Mouse (Mus musculus) G1E (cell line): ENCODE results near the gene Vmn2r19. TPM values are rescaled to one million over a fixed set of nuclear protein-coding genes. Genes with fewer than 3 reads are reported as not detected.
A peak's percentile ranks its signal among the peaks of the same experiment; 100 is the strongest.
"Not testable (repeated sequence)": the region's sequence is repeated elsewhere in the genome, so short reads cannot be mapped to it uniquely, and the experiment has no call there.

ENCODE experiments used
- ATAC-seq: 2 replicates; pipeline ENCODE4 v1.8.0; 2016; ENCODE audit warnings: mild to moderate bottlenecking; ENCODE audit not compliant: insufficient number of reproducible peaks, poor library complexity, low FRiP score, severe bottlenecking; ENCODE audit errors: extremely low read depth
- DNase-seq: peaks from one replicate; pipeline ENCODE4 v3.0.0; 2012; ENCODE audit warnings: low spot score
- H3K27me3 ChIP-seq: 2 replicates; pipeline ENCODE4 v1.6.1; 2012; ENCODE audit warnings: mild to moderate bottlenecking, low read length, inconsistent platforms; ENCODE audit not compliant: insufficient read depth
- H3K36me3 ChIP-seq: replicated peaks from 2 replicates; pipeline ENCODE3; 2012; ENCODE audit warnings: mild to moderate bottlenecking, inconsistent platforms
- H3K4me1 ChIP-seq: 2 replicates; pipeline ENCODE4 v1.6.1; 2012; ENCODE audit warnings: low read depth, low read length, inconsistent platforms, mixed read lengths; ENCODE audit not compliant: insufficient read depth
- H3K4me3 ChIP-seq: 2 replicates; pipeline ENCODE4 v1.5.1; 2012; ENCODE audit warnings: low read depth, mild to moderate bottlenecking, inconsistent platforms, low read length, moderate library complexity, mixed read lengths
- H3K9me3 ChIP-seq: replicated peaks from 2 replicates; pipeline ENCODE4 v1.6.1; 2012; ENCODE audit warnings: inconsistent platforms
- CTCF ChIP-seq: IDR thresholded peaks from 2 replicates; pipeline ENCODE4 v1.5.1; 2012; ENCODE audit warnings: low read depth, low read length, inconsistent platforms, mixed read lengths
- GATA1 ChIP-seq: IDR thresholded peaks from 2 replicates; pipeline ENCODE4 v1.6.1; 2012; ENCODE audit warnings: borderline replicate concordance, low read length, inconsistent platforms, mixed read lengths
- GATA2 ChIP-seq: IDR thresholded peaks from 2 replicates; pipeline ENCODE4 v1.6.1; 2012; ENCODE audit warnings: low read depth, low read length, inconsistent platforms, borderline replicate concordance
- POLR2AphosphoS5 ChIP-seq: IDR thresholded peaks from 2 replicates; pipeline ENCODE4 v1.6.1; 2012; ENCODE audit warnings: low read depth, low read length, inconsistent platforms; ENCODE audit not compliant: insufficient replicate concordance
- TAL1 ChIP-seq: conservative IDR thresholded peaks from 2 replicates; pipeline ENCODE4 v1.6.1; 2012; ENCODE audit warnings: low read depth, low read length, inconsistent platforms, mixed read lengths
- polyA plus RNA-seq: library from polyadenylated mRNA; stranded (reverse); fragments of >175 nt; gene quantifications from 2 replicates; pipeline ENCODE4 v1.2.3, GENCODE M21; 2012
- total RNA-seq, 2 experiments: library from RNA; stranded (forward) in 1 of 2; stranded (reverse) in 1 of 2; fragments of 200-1000 nt in 1 of 2; fragments of >200 nt in 1 of 2; fragmentation: Nextera tagmentation in 1 of 2; gene quantifications; 2 replicates each; pipeline ENCODE4 v1.2.3; 2014 to 2017

Vmn2r19 gene
- total and polyA plus RNA-seq, 3 experiments: not detected

DNA sequence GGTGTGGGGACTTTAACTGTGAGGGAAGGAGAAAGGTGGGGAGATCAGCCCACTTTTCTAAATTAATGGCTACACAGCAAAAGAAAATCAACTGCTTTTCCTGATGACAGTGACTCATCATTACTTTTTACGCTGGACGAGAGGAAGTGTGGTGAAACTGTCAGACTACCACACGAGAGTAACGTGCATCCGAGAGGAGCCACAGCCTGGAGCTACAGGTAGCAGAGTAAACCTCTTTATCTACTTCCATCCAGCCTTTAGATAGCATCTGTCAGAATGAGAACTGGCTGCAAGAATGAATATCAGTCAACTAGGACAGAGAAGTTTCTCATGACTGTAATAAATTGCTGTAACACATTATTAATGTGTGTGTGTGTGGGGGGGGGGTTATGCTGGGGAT, 41.2 kb upstream of the Vmn2r19 start:
- H3K4me3 ChIP-seq: peak overlapping the region; percentile 45
- peaks cover 53% of the 10 kb centered on the region for H3K4me1 ChIP-seq
- peak; percentile 30 for DNase-seq
- H3K27me3 ChIP-seq: no peaks in the 10 kb centered on the region
- H3K36me3 ChIP-seq: peaks cover 16% of the 10 kb centered on the region
- no peaks in the 10 kb centered on the region for H3K9me3 ChIP-seq
- no peak for TF ChIP-seq GATA1
- TF ChIP-seq TAL1: peak; percentile 53; the same call in 1 of the 2 replicates
- peak; percentile 95 for ATAC-seq

- no peak for ATAC-seq
- TF ChIP-seq CTCF: no peak
- no peak for TF ChIP-seq GATA2
- no peak for TF ChIP-seq POLR2AphosphoS5
- TF ChIP-seq TAL1: no peak
- no peak for TF ChIP-seq GATA1
- H3K36me3 ChIP-seq: peaks cover 2% of the 10 kb centered on the region
- no peak for DNase-seq
- no peaks in the 10 kb centered on the region; the same call in 1 of the 2 replicates for H3K4me1 ChIP-seq
- H3K27me3 ChIP-seq: no peaks in the 10 kb centered on the region
- no peak overlapping the region for H3K4me3 ChIP-seq
- H3K9me3 ChIP-seq: no peaks in the 10 kb centered on the region
Measured at GRCm38 (mm10) chr6:123279443-123279842, 28.7 kb upstream of the Vmn2r19 start.

DNA sequence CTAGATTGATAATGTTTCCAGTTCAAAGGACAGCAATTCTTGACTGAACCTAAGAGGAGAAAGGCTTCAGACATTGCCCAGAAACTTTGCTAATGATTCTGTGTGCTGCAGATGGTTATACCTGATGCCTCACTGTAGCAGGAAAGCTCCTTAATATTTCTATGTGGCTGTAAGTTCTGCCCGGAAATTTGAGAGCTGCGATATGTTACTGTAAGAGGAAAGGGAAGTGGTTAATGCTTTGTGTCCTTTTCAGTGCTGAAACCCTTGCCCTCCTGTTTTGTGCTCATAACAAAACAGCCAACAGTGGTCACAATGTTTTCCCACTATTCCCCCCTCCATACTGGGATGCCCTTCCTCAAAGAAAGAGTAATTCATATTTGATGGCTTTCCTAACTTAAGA, 21.8 kb upstream of the Vmn2r19 start:
- H3K4me3 ChIP-seq: no peak overlapping the region
- DNase-seq (no peak), ATAC-seq (no peak)
- H3K36me3 ChIP-seq: peaks cover 4% of the 10 kb centered on the region
- no peaks in the 10 kb centered on the region for H3K27me3 ChIP-seq
- no peaks in the 10 kb centered on the region for H3K9me3 ChIP-seq
- TF ChIP-seq POLR2AphosphoS5: no peak
- TF ChIP-seq GATA1: no peak
- no peak for TF ChIP-seq CTCF
- no peak for TF ChIP-seq TAL1
- peaks cover 41% of the 10 kb centered on the region for H3K4me1 ChIP-seq

DNA sequence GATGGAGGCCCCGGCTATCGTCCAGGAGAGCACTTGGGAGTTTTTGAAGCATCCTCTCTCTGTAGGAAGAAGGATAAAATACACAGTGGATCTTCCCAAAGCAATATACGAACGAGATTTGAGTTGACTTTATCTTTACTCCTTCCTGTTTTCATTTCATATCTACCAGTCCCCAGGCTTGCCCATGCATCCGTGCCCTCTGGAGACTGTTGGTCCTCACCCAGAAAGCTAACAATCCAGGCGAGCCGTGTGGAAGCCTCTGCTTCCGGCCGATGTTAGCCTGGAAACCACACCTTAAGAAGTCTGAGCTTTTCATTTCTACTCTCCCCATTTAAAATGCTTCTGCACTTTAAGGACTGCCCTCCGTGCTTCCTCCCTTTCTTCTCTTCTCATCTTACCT, 19.2 kb upstream of the Vmn2r19 start:
- no peaks in the 10 kb centered on the region for H3K27me3 ChIP-seq
- ATAC-seq: peak; percentile 67
- H3K4me3 ChIP-seq: peak overlapping the region; percentile 29; the same call in 1 of the 2 replicates
- peaks cover 55% of the 10 kb centered on the region for H3K4me1 ChIP-seq
- TF ChIP-seq POLR2AphosphoS5 (no peak), TAL1 (peak; percentile 22; the same call in 1 of the 2 replicates)
- peak; percentile 5 for DNase-seq
- no peaks in the 10 kb centered on the region for H3K9me3 ChIP-seq
- peaks cover 2% of the 10 kb centered on the region for H3K36me3 ChIP-seq

- ATAC-seq (no peak), DNase-seq (no peak)
- H3K9me3 ChIP-seq: no peaks in the 10 kb centered on the region
- TF ChIP-seq GATA2 (no peak), GATA1 (no peak)
- H3K4me1 ChIP-seq: peaks cover 59% of the 10 kb centered on the region
- peaks cover 2% of the 10 kb centered on the region for H3K36me3 ChIP-seq
- peak within 1 kb of the TSS; percentile 29; the same call in 1 of the 2 replicates for H3K4me3 ChIP-seq
- H3K27me3 ChIP-seq: no peaks in the 10 kb centered on the region
Measured at GRCm38 (mm10) chr6:123289753-123290152, 18.4 kb upstream of the Vmn2r19 start, which contains the start of gene Clec4e. Gene Clec4e (minus strand): TSS chr6:123289870.

- Histone ChIP-seq H3K4me1 (peaks cover 57% of the 10 kb centered on the region), H3K9me3 (no peaks in the 10 kb centered on the region), H3K27me3 (no peaks in the 10 kb centered on the region), H3K36me3 (no peaks in the 10 kb centered on the region), H3K4me3 (peak overlapping the region; percentile 34; the same call in 1 of the 2 replicates)
- no peak for TF ChIP-seq GATA2
- TF ChIP-seq TAL1: peak; percentile 94
- ATAC-seq (peak; percentile 87), DNase-seq (peak; percentile 37)
Measured at GRCm38 (mm10) chr6:123292751-123293400, 15.3 kb upstream of the Vmn2r19 start.

- Histone ChIP-seq H3K4me1 (peaks cover 53% of the 10 kb centered on the region), H3K4me3 (peak overlapping the region; percentile 52; the same call in 1 of the 2 replicates)
- H3K27me3 ChIP-seq, ATAC-seq, H3K9me3 ChIP-seq, DNase-seq, H3K36me3 ChIP-seq: not testable (repeated sequence)
Measured at GRCm38 (mm10) chr6:123293509-123293908, 14.6 kb upstream of the Vmn2r19 start.
